Mouse (Mus musculus) forebrain, embryonic 16.5 days (tissue): ENCODE results near the gene Lmod3. TPM values are rescaled to one million over a fixed set of nuclear protein-coding genes. Genes with fewer than 3 reads are reported as not detected.

Source experiments
- ATAC-seq: fragments of 200-750 bp; cut with Nextera tagmentation; 2 replicates; pipeline ENCODE4 v1.8.0; 2017; ENCODE audit warnings: mild to moderate bottlenecking, moderate library complexity
- H3K27ac ChIP-seq: fragments of 300-500 bp; sonication (generic); 2 replicates; pipeline ENCODE4 v1.5.1; 2014; ENCODE audit warnings: low read length, control low read depth
- H3K27me3 ChIP-seq: fragments of 300-500 bp; sonication (generic); replicated peaks from 2 replicates; pipeline ENCODE4 v1.6.1; 2014; ENCODE audit warnings: low read length; ENCODE audit not compliant: control insufficient read depth, insufficient read depth
- H3K36me3 ChIP-seq: fragments of 300-500 bp; sonication (generic); 2 replicates; pipeline ENCODE4 v1.6.1; 2014; ENCODE audit not compliant: control insufficient read depth, insufficient read depth
- H3K4me1 ChIP-seq: fragments of 300-500 bp; sonication (generic); replicated peaks from 2 replicates; pipeline ENCODE4 v1.6.1; 2014; ENCODE audit warnings: low read length; ENCODE audit not compliant: control insufficient read depth, insufficient read depth
- H3K4me2 ChIP-seq: fragments of 300-500 bp; sonication (generic); 2 replicates; pipeline ENCODE4 v1.6.1; 2014; ENCODE audit warnings: mild to moderate bottlenecking, low read length, control low read depth
- H3K4me3 ChIP-seq: fragments of 300-500 bp; sonication (generic); replicated peaks from 2 replicates; pipeline ENCODE4 v1.5.1; 2014; ENCODE audit warnings: mild to moderate bottlenecking, low read length, control low read depth
- H3K9ac ChIP-seq: fragments of 300-500 bp; sonication (generic); replicated peaks from 2 replicates; pipeline ENCODE4 v1.6.1; 2014; ENCODE audit warnings: low read depth, low read length, control low read depth
- H3K9me3 ChIP-seq: fragments of 300-500 bp; sonication (generic); 2 replicates; pipeline ENCODE4 v1.6.1; 2016; ENCODE audit warnings: low read length; ENCODE audit not compliant: control insufficient read depth
- WGBS: fragments of 180-500 bp; shearing (Covaris S2); extraction: QIAGEN DNeasy Blood & Tissue Kit; methylation state at CpG from one replicate; pipeline ENCODE4 v1.1.7; 2014; 5-methylcytosine and 5-hydroxymethylcytosine counted together
- polyA plus RNA-seq: library from polyadenylated mRNA; unstranded; fragments of >200 nt; fragmentation: Nextera tagmentation; extraction: Ambion mirVana; gene quantifications from 2 replicates; pipeline ENCODE4 v1.2.1, GENCODE M21; 2015

Gene Lmod3
- polyA plus RNA-seq, 1 experiment from 2014 or later: not detected

- Histone ChIP-seq H3K9ac (no peak overlapping the region), H3K9me3 (no peaks in the 10 kb centered on the region), H3K27me3 (no peaks in the 10 kb centered on the region), H3K4me2 (no peak overlapping the region), H3K27ac (no peak overlapping the region), H3K4me1 (peaks cover 20% of the 10 kb centered on the region), H3K36me3 (no peaks in the 10 kb centered on the region), H3K4me3 (no peak overlapping the region)
- ATAC-seq: no peak
- WGBS: 88% methylated on average over 4 of the region's 4 CpGs
Measured at GRCm38 (mm10) chr6:97209751-97210150, 42.8 kb downstream of the Lmod3 start.

- no peak for ATAC-seq
- H3K27me3 ChIP-seq: no peaks in the 10 kb centered on the region
- no peak overlapping the region for H3K4me2 ChIP-seq
- WGBS: 41% methylated on average over 3 of the region's 3 CpGs
- no peak overlapping the region for H3K4me3 ChIP-seq
- H3K4me1 ChIP-seq: peaks cover 26% of the 10 kb centered on the region
- no peak overlapping the region for H3K27ac ChIP-seq
- H3K9ac ChIP-seq: no peak overlapping the region
- no peaks in the 10 kb centered on the region for H3K9me3 ChIP-seq
- H3K36me3 ChIP-seq: no peaks in the 10 kb centered on the region
Measured at GRCm38 (mm10) chr6:97209201-97209600, 43.4 kb downstream of the Lmod3 start.

DNA sequence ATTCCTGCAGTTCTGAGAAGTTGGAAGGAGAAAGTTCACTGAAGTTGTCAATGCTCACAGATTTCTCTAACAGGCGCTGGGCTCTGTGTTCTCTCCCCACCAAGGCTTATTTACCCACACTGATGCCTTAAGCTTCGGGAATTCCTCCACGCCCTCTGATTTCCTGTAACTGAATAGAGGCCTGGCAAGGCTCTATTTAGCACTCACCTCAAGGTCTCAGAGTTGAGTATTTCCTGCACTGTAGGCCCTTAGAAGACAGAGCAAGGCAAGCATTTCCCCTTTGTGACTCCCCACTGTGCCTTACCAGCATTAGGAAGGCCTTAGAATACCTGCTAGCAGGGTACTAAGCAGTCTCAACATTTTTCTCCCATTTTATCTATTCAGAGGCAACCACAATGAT, 44.2 kb downstream of the Lmod3 start:
- Histone ChIP-seq H3K9me3 (no peaks in the 10 kb centered on the region), H3K9ac (no peak overlapping the region), H3K27ac (no peak overlapping the region), H3K4me3 (no peak overlapping the region), H3K27me3 (no peaks in the 10 kb centered on the region), H3K4me1 (peaks cover 25% of the 10 kb centered on the region), H3K36me3 (no peaks in the 10 kb centered on the region), H3K4me2 (no peak overlapping the region)
- ATAC-seq: no peak
- 30% methylated on average over 3 of the region's 3 CpGs for WGBS

GRCm38 (mm10) chr6:97207085-97207484, 45.5 kb downstream of the Lmod3 start:
- Histone ChIP-seq H3K4me3 (no peak overlapping the region), H3K27ac (no peak overlapping the region), H3K36me3 (no peaks in the 10 kb centered on the region), H3K27me3 (no peaks in the 10 kb centered on the region), H3K4me1 (peaks cover 17% of the 10 kb centered on the region), H3K9ac (no peak overlapping the region), H3K9me3 (no peaks in the 10 kb centered on the region), H3K4me2 (no peak overlapping the region)
- no peak for ATAC-seq
- 84% methylated on average over 4 of the region's 4 CpGs for WGBS

DNA sequence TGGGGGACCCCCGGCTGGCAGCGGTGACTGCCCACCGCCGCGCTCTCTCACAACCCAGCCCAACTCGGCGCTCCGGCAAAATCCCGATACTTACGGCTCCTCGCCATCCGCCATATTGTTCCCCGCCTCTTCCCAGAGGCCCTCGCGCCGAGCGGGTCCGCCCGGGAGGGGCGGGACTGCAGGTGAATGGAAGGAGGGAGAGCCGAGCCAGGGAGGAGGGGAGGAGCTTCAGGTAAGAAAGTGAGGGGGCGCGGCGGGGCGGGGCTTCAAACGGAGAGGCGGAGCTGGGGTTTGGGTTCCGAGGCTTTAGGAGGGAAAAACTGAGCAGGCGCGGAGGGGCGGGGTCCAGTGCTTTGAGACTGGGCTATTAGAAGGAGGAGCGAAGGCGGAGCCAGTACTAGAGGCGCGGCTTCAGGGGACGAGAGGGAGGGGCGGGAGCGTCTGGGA, 47.1 kb downstream of the Lmod3 start, which contains the start of gene Uba3:
Gene Uba3 (minus strand): TSS at position 209 of the 447 bp plus-strand sequence.
- H3K36me3 ChIP-seq: no peaks in the 10 kb centered on the region
- no peaks in the 10 kb centered on the region for H3K9me3 ChIP-seq
- ATAC-seq: peak; percentile 96
- H3K9ac ChIP-seq: peak within 1 kb of the TSS; percentile 94
- peak within 1 kb of the TSS; percentile 71 for H3K4me3 ChIP-seq
- peaks cover 9% of the 10 kb centered on the region for H3K4me1 ChIP-seq
- H3K27ac ChIP-seq: peak within 1 kb of the TSS; percentile 87
- no peaks in the 10 kb centered on the region for H3K27me3 ChIP-seq
- peak within 1 kb of the TSS; percentile 66 for H3K4me2 ChIP-seq
- under 1% methylated on average over 37 of the region's 38 CpGs for WGBS

DNA sequence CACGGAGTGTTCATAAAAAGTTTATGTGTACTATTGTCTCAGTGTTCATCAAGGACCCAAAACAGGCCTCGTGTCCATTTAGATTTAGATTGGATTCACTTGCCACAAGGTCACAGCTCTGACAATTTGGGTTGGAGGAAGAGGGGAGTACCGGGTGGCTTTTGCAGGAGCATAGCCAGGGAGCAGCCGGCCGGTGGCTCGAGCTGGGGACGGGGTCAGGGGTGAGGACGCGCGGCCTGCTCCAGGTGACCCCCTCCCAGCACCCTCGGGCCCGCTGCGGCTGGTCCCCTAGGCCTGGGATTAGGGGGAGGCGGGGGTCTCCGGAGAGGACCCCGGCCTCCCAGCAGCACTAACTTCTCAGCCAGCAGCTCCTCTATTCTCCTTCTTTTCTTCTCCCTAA, 47.6 kb downstream of the Lmod3 start:
- no peaks in the 10 kb centered on the region for H3K27me3 ChIP-seq
- ATAC-seq: peak; percentile 24
- WGBS: under 1% methylated on average over 16 of the region's 16 CpGs

GRCm38 (mm10) chr6:97204252-97204869, 48.2 kb downstream of the Lmod3 start:
- Histone ChIP-seq H3K4me2 (peak overlapping the region; percentile 66), H3K27me3 (no peaks in the 10 kb centered on the region), H3K9ac (peak overlapping the region; percentile 94), H3K4me3 (peak overlapping the region; percentile 71), H3K36me3 (no peaks in the 10 kb centered on the region), H3K27ac (no peak overlapping the region), H3K9me3 (no peaks in the 10 kb centered on the region), H3K4me1 (peaks cover 9% of the 10 kb centered on the region)
- WGBS: 18% methylated on average over 9 of the region's 9 CpGs
- ATAC-seq: no peak

More for the DNA sequence above, 47.6 kb downstream of the Lmod3 start:
- Histone ChIP-seq H3K4me2 (peak overlapping the region; percentile 66), H3K4me3 (peak overlapping the region; percentile 71), H3K36me3 (no peaks in the 10 kb centered on the region), H3K9ac (peak overlapping the region; percentile 94), H3K9me3 (no peaks in the 10 kb centered on the region), H3K4me1 (peaks cover 9% of the 10 kb centered on the region), H3K27ac (peak overlapping the region; percentile 87)

GRCm38 (mm10) chr6:97202477-97202876, 50.1 kb downstream of the Lmod3 start:
- Histone ChIP-seq H3K4me2 (no peak overlapping the region), H3K9ac (no peak overlapping the region), H3K9me3 (no peaks in the 10 kb centered on the region), H3K4me1 (peaks cover 9% of the 10 kb centered on the region), H3K36me3 (peaks cover 3% of the 10 kb centered on the region; the same call in 1 of the 2 replicates), H3K27ac (no peak overlapping the region), H3K4me3 (no peak overlapping the region), H3K27me3 (no peaks in the 10 kb centered on the region)
- WGBS: 96% methylated on average over 3 of the region's 3 CpGs
- ATAC-seq: no peak

DNA sequence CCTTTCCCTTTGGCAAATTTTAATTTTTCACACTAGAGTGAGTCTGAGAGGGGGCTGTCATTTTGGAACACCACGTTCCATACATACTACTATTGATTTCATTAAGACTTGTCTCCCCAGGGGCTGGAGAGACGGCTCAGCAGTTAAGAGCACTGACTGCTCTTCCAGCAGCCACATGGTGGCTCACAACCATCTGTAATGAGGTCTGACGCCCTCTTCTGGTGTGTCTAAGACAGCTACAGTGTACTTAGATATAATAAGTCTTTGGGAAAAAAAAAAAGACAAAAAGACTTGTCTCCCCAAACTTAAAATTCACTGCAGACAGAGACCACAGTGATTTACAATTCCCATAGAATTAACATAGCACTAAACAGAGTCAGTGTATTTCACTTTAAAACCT, 52.1 kb downstream of the Lmod3 start:
- peaks cover 9% of the 10 kb centered on the region for H3K4me1 ChIP-seq
- no peak overlapping the region for H3K4me2 ChIP-seq
- no peaks in the 10 kb centered on the region for H3K27me3 ChIP-seq
- H3K4me3 ChIP-seq: no peak overlapping the region
- no peaks in the 10 kb centered on the region for H3K9me3 ChIP-seq
- no peak for ATAC-seq
- H3K9ac ChIP-seq: no peak overlapping the region
- 59% methylated on average over 3 of the region's 3 CpGs for WGBS
- peaks cover 14% of the 10 kb centered on the region for H3K36me3 ChIP-seq
- H3K27ac ChIP-seq: no peak overlapping the region
